Mouse (Mus musculus): ENCODE data around the gene Tmc8. TPM values are rescaled to one million over a fixed set of nuclear protein-coding genes. Genes with fewer than 3 reads are reported as not detected.

Tmc8 gene
- polyA plus RNA-seq, 1 experiment from 2014 or later: 0.86 TPM

DNA sequence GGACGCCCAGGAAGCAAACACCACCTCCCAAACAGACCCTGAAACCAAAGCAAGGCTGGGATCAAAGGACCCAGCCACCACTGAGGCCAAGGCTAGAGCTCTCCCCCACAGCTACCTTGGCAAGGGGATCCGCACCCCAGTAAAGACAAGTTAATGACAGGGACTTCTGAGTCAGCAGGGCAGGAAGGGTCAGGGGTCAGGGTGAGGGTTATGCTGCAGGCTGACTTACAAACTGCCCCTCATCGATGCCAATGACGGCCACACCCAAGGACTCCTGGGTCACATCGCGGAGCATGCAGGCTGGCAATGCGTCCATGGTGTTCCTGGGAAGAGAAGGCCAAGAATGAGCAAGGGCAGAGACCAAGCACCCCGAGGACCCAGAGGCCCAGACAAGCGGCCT, 40.0 kb downstream of the Tmc8 start:
- Histone ChIP-seq H3K4me3 (ENCODE audit: low read depth, low read length) (no peak overlapping the region), H3K9me3 (ENCODE audit: control insufficient read depth, low read length) (no peaks in the 10 kb centered on the region), H3K36me3 (ENCODE audit: control insufficient read depth, insufficient read depth, low read length) (no peaks in the 10 kb centered on the region; the same call in 1 of the 2 replicates), H3K4me1 (replicated peaks; ENCODE audit: control insufficient read depth, insufficient read depth, low read length) (peaks cover 2% of the 10 kb centered on the region), H3K4me2 (replicated peaks; ENCODE audit: low read depth, low read length) (no peak overlapping the region), H3K9ac (ENCODE audit: low read depth, low read length) (no peak overlapping the region), H3K27ac (ENCODE audit: low read depth, low read length) (no peak overlapping the region), H3K27me3 (ENCODE audit: control insufficient read depth, insufficient read depth, low read length) (no peaks in the 10 kb centered on the region)
- ATAC-seq (ENCODE audit: low FRiP score) (no peak), DNase-seq (ENCODE audit: low spot score) (no peak)
- WGBS: 88% methylated on average over 9 of the region's 9 CpGs

DNA sequence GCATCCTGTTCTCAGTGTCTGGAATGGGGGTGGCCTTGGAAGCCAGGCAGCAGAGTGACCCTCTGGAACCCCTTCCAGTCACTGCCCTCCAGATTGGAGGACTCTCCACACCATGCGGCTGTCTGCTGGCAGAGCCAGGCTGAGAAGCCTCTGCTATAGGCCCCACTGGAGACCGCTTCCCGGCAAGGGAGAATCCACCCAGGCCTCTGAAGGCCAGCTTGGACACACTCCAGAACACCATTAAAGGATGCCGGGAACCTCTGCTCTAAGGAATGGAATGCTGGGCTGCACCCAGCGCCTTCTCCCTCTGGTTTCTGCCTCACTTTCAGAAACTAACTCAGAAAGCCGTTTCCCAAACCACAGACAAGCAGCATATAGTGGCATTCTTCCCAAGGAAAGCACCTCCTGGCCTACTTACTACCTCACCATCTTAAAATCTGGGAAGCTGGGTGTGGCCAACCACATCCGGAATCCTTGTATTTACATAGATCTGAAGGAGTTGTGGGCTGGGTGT, 40.9 kb downstream of the Tmc8 start:
- H3K9ac ChIP-seq (ENCODE audit: low read depth, low read length): no peak overlapping the region
- H3K4me1 ChIP-seq (replicated peaks; ENCODE audit: control insufficient read depth, insufficient read depth, low read length): peaks cover 2% of the 10 kb centered on the region
- H3K36me3 ChIP-seq (ENCODE audit: control insufficient read depth, insufficient read depth, low read length): no peaks in the 10 kb centered on the region; the same call in 1 of the 2 replicates

DNA sequence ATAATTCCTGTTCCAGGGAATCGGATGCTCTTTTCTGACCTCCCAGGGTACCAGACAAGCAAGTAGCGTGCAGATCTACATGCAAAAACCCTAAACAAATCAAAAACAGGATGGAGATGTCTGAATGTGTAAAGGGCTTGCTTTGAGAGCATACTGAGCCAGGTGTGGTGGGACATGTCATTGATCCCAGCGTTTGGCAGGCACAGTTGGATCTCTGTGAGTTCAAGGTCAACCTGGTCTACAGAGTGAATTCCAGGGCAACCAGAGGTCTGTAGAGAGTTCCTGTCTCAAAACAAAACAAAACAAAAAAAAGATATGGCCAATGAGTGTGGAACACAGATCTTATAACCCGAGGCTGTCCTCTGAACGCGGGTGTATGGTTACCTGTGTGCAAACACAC, 41.5 kb downstream of the Tmc8 start:
- no peak overlapping the region for H3K27ac ChIP-seq (ENCODE audit: low read depth, low read length)
- H3K9ac ChIP-seq (ENCODE audit: low read depth, low read length): no peak overlapping the region
- DNase-seq (ENCODE audit: low spot score) (no peak), ATAC-seq (ENCODE audit: low FRiP score) (no peak)
- no peak overlapping the region for H3K4me2 ChIP-seq (replicated peaks; ENCODE audit: low read depth, low read length)
- H3K4me1 ChIP-seq (replicated peaks; ENCODE audit: control insufficient read depth, insufficient read depth, low read length): peaks cover 2% of the 10 kb centered on the region
- 92% methylated on average over 6 of the region's 6 CpGs for WGBS
- H3K36me3 ChIP-seq (ENCODE audit: control insufficient read depth, insufficient read depth, low read length): no peaks in the 10 kb centered on the region; the same call in 1 of the 2 replicates
- H3K9me3 ChIP-seq (ENCODE audit: control insufficient read depth, low read length): no peaks in the 10 kb centered on the region
- no peaks in the 10 kb centered on the region for H3K27me3 ChIP-seq (ENCODE audit: control insufficient read depth, insufficient read depth, low read length)
- H3K4me3 ChIP-seq (ENCODE audit: low read depth, low read length): no peak overlapping the region

More for the DNA sequence above, 40.9 kb downstream of the Tmc8 start:
- no peak for ATAC-seq (ENCODE audit: low FRiP score)
- Histone ChIP-seq H3K27ac (ENCODE audit: low read depth, low read length) (no peak overlapping the region), H3K4me3 (ENCODE audit: low read depth, low read length) (no peak overlapping the region), H3K9me3 (ENCODE audit: control insufficient read depth, low read length) (no peaks in the 10 kb centered on the region), H3K27me3 (ENCODE audit: control insufficient read depth, insufficient read depth, low read length) (no peaks in the 10 kb centered on the region), H3K4me2 (replicated peaks; ENCODE audit: low read depth, low read length) (no peak overlapping the region)
- WGBS: 91% methylated on average over 7 of the region's 7 CpGs
- no peak for DNase-seq (ENCODE audit: low spot score)

DNA sequence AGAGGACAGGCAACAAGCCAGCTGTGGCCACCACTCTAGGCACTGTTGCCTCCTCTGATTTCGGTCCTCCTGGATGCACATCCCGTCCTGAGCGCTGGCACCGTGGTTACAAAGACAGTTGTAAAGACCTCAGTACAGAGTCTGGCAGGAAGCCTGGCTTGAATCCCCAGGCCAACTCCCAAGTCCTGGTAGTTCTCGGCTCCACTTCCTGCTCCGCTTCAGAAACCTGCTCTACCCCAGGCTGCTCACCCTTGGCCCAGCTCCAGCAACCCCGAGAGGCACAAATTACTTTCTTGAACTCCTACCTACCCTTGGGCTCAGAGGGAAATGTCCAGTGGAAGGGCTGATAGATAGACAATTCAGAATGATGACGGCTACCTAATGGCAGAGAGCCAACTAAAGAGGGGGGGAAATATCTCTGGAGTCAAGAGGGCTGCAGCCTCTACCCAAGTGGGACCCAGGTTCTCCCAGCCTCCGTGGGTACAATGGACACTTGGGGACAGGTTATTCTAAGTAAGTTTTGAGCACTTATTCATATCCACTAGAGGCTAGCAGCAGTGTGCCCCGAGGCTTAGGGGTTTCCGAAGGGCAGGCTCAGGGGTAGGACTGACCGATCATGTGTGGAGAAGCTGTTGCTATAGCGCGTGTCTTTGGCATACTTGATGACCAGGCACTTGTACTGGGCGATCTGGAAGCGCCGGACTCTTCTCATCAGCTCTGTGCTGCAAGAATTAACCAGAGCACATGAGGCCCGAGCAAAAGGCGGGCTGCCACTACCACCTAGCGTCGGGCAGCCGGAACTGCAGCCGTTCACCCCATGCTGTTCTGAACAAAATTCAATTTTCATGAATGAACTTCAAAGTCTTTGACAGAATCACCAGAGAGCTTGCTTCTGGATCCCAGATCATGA, 42.4 kb downstream of the Tmc8 start:
- Histone ChIP-seq H3K4me2 (replicated peaks; ENCODE audit: low read depth, low read length) (peak overlapping the region; percentile 88), H3K4me1 (replicated peaks; ENCODE audit: control insufficient read depth, insufficient read depth, low read length) (peaks cover 2% of the 10 kb centered on the region), H3K4me3 (ENCODE audit: low read depth, low read length) (peak overlapping the region; percentile 47), H3K27me3 (ENCODE audit: control insufficient read depth, insufficient read depth, low read length) (no peaks in the 10 kb centered on the region), H3K9ac (ENCODE audit: low read depth, low read length) (peak overlapping the region; percentile 84; the same call in 1 of the 2 replicates), H3K36me3 (ENCODE audit: control insufficient read depth, insufficient read depth, low read length) (no peaks in the 10 kb centered on the region; the same call in 1 of the 2 replicates), H3K27ac (ENCODE audit: low read depth, low read length) (no peak overlapping the region), H3K9me3 (ENCODE audit: control insufficient read depth, low read length) (no peaks in the 10 kb centered on the region)
- WGBS: 30% methylated on average over 23 of the region's 23 CpGs
- peak; percentile 87 for DNase-seq (ENCODE audit: low spot score)
- ATAC-seq (ENCODE audit: low FRiP score): peak; percentile 63

DNA sequence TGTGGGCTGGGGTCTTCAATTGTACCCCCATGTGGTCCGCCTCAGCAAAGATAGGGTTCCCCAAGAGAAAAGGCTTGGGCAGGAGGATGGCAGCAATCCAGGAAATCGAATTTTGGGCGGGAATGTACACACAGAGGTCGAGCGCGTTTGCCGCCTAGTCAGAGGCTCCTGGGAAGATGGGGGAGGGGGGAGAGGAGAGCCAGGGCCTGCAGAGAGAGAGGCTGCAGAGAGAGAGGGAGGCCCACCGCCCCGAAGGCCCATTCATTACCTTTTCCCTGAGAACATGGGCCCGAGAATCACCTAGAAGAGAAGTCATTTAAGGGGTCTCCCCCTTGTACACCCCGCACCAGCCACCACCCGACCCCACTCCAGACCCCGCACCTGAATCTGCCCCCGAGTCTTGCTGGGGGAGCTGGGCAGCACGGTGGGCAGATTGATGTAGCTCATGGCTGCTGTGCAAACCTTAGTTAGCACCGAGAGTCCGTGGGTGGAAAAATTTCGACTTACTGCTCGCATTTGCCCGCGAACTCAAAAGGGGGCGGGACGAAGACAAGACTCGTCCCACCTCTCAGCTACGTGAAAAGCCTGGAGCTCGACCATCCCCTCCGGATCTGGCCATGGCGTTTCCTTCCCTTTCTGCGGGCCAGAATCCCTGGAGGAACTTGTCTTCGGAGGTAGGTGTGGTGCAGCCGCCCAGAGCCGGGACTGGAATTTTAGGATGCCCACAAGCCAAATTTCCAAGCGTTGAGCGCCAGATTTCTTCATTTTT, 43.6 kb downstream of the Tmc8 start, which contains the start of the genes Afmid and Tk1:
Gene Afmid (plus strand): TSS at position 592 of the 769 bp plus-strand sequence.
Gene Tk1 (minus strand): TSS at position 760 of the 769 bp plus-strand sequence.
- H3K4me1 ChIP-seq (replicated peaks; ENCODE audit: control insufficient read depth, insufficient read depth, low read length): peaks cover 2% of the 10 kb centered on the region

DNA sequence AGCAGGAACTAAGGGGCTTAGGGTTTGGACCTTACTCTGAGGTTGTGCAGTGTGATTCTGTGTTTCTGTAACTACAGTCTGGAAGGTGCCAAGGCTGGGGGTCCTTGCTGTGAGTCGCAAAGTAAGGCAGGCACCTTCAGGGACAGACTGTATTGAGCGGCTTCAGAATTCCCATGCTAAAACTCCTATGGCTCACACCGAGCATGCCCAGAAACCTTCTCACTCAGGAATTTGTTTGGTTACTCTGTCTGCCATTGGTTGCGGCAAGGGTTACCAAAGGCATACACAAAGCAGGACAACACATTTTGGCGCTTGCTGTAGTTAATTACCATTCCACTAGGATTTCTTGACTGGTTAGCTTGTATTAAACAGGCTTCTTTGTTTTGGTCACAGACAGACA, 44.3 kb downstream of the Tmc8 start:
- DNase-seq (ENCODE audit: low spot score) (no peak), ATAC-seq (ENCODE audit: low FRiP score) (peak; percentile 46; the same call in 1 of the 2 replicates)
- WGBS: 14% methylated on average over 5 of the region's 5 CpGs
- Histone ChIP-seq H3K36me3 (ENCODE audit: control insufficient read depth, insufficient read depth, low read length) (no peaks in the 10 kb centered on the region; the same call in 1 of the 2 replicates), H3K27ac (ENCODE audit: low read depth, low read length) (peak overlapping the region; percentile 80; the same call in 1 of the 2 replicates), H3K4me2 (replicated peaks; ENCODE audit: low read depth, low read length) (peak overlapping the region; percentile 88), H3K4me3 (ENCODE audit: low read depth, low read length) (peak overlapping the region; percentile 47), H3K9me3 (ENCODE audit: control insufficient read depth, low read length) (no peaks in the 10 kb centered on the region), H3K4me1 (replicated peaks; ENCODE audit: control insufficient read depth, insufficient read depth, low read length) (peaks cover 2% of the 10 kb centered on the region), H3K9ac (ENCODE audit: low read depth, low read length) (peak overlapping the region; percentile 84), H3K27me3 (ENCODE audit: control insufficient read depth, insufficient read depth, low read length) (no peaks in the 10 kb centered on the region)

More for the DNA sequence above, 43.6 kb downstream of the Tmc8 start, which contains the start of the genes Afmid and Tk1:
- H3K36me3 ChIP-seq (ENCODE audit: control insufficient read depth, insufficient read depth, low read length): no peaks in the 10 kb centered on the region; the same call in 1 of the 2 replicates
- WGBS: under 1% methylated on average over 33 of the region's 34 CpGs
- DNase-seq (ENCODE audit: low spot score) (peak; percentile 83), ATAC-seq (ENCODE audit: low FRiP score) (peak; percentile 71)
- H3K9ac ChIP-seq (ENCODE audit: low read depth, low read length): peak within 1 kb of the TSS; percentile 84
- H3K4me2 ChIP-seq (replicated peaks; ENCODE audit: low read depth, low read length): peak within 1 kb of the TSS; percentile 88
- peak within 1 kb of the TSS; percentile 80 for H3K27ac ChIP-seq (ENCODE audit: low read depth, low read length)
- H3K27me3 ChIP-seq (ENCODE audit: control insufficient read depth, insufficient read depth, low read length): no peaks in the 10 kb centered on the region
- peak within 1 kb of the TSS; percentile 47 for H3K4me3 ChIP-seq (ENCODE audit: low read depth, low read length)
- H3K9me3 ChIP-seq (ENCODE audit: control insufficient read depth, low read length): no peaks in the 10 kb centered on the region

DNA sequence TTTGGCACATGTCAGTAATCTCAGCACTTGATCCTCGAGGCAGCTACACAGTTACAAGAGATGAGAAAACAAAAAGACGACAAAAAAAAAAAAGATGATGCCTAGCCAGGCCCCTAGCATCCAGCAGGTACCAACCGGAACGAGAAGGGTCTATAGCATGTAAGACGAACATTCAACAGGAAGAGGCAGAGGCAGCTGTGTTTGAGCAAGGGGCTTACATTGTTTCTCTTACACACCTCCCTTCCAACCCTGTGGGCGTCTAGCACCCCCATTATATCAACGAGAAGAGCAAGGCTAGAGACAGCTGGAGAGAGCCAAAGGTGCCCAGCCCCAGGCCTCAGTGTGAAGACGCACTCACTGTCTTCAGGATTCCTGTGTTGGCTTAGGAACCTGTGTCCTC, 45.0 kb downstream of the Tmc8 start:
- no peaks in the 10 kb centered on the region for H3K36me3 ChIP-seq (ENCODE audit: control insufficient read depth, insufficient read depth, low read length)
- H3K27me3 ChIP-seq (ENCODE audit: control insufficient read depth, insufficient read depth, low read length): no peaks in the 10 kb centered on the region
- no peak overlapping the region for H3K27ac ChIP-seq (ENCODE audit: low read depth, low read length)
- no peak overlapping the region for H3K4me2 ChIP-seq (replicated peaks; ENCODE audit: low read depth, low read length)
- WGBS: 80% methylated on average over 8 of the region's 8 CpGs
- ATAC-seq (ENCODE audit: low FRiP score): no peak
- H3K4me3 ChIP-seq (ENCODE audit: low read depth, low read length): no peak overlapping the region
- peaks cover 2% of the 10 kb centered on the region for H3K4me1 ChIP-seq (replicated peaks; ENCODE audit: control insufficient read depth, insufficient read depth, low read length)
- DNase-seq (ENCODE audit: low spot score): no peak
- H3K9ac ChIP-seq (ENCODE audit: low read depth, low read length): no peak overlapping the region
- H3K9me3 ChIP-seq (ENCODE audit: control insufficient read depth, low read length): no peaks in the 10 kb centered on the region

DNA sequence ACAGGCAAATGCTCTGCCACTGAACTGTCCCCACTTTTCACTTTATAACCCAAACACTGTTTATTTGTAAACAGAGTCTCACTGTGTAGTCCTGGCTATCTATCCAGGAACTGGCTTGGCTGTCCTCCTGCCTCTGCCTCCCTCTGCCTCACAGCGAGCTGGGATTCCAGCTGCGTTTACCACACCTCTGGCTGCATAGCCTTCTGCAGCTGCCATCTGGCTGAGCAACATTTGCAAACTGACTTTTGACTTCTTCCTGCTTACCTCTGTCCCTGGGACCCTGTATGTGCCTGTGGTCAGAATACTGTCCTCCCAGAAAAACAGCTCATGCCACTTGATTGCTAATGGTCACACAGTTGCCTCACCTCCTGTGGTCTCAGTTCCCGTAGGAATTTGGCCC, 45.5 kb downstream of the Tmc8 start:
- Histone ChIP-seq H3K4me1 (replicated peaks; ENCODE audit: control insufficient read depth, insufficient read depth, low read length) (peaks cover 5% of the 10 kb centered on the region), H3K27me3 (ENCODE audit: control insufficient read depth, insufficient read depth, low read length) (no peaks in the 10 kb centered on the region), H3K4me2 (replicated peaks; ENCODE audit: low read depth, low read length) (no peak overlapping the region), H3K9me3 (ENCODE audit: control insufficient read depth, low read length) (no peaks in the 10 kb centered on the region), H3K9ac (ENCODE audit: low read depth, low read length) (no peak overlapping the region), H3K4me3 (ENCODE audit: low read depth, low read length) (no peak overlapping the region), H3K36me3 (ENCODE audit: control insufficient read depth, insufficient read depth, low read length) (no peaks in the 10 kb centered on the region), H3K27ac (ENCODE audit: low read depth, low read length) (no peak overlapping the region)
- 76% methylated on average over 3 of the region's 3 CpGs for WGBS
- ATAC-seq (ENCODE audit: low FRiP score) (no peak), DNase-seq (ENCODE audit: low spot score) (no peak)
